Mouse (Mus musculus) midbrain, embryonic 16.5 days (tissue): ENCODE results near the gene Tnnc1. TPM values are rescaled to one million over a fixed set of nuclear protein-coding genes. Genes with fewer than 3 reads are reported as not detected.

ENCODE experiments used
- ATAC-seq: fragments of 200-750 bp; cut with Nextera tagmentation; 2 replicates; pipeline ENCODE4 v1.8.0; 2017; ENCODE audit warnings: moderate TSS enrichment
- H3K27ac ChIP-seq: fragments of 300-500 bp; sonication (generic); 2 replicates; pipeline ENCODE4 v1.5.1; 2014; ENCODE audit warnings: mild to moderate bottlenecking, low read length, mixed read lengths
- H3K27me3 ChIP-seq: fragments of 300-500 bp; sonication (generic); 2 replicates; pipeline ENCODE4 v1.6.1; 2014; ENCODE audit warnings: low read depth, low read length, mixed read lengths; ENCODE audit not compliant: control insufficient read depth, insufficient read depth
- H3K36me3 ChIP-seq: fragments of 300-500 bp; sonication (generic); 2 replicates; pipeline ENCODE4 v1.6.1; 2014; ENCODE audit warnings: mild to moderate bottlenecking, low read length, moderate library complexity, mixed read lengths; ENCODE audit not compliant: control insufficient read depth, insufficient read depth
- H3K4me1 ChIP-seq: fragments of 300-500 bp; sonication (generic); 2 replicates; pipeline ENCODE4 v1.6.1; 2014; ENCODE audit warnings: mild to moderate bottlenecking, low read length, mixed read lengths; ENCODE audit not compliant: control insufficient read depth, insufficient read depth
- H3K4me2 ChIP-seq: fragments of 300-500 bp; sonication (generic); 2 replicates; pipeline ENCODE4 v1.6.1; 2014; ENCODE audit warnings: mild to moderate bottlenecking, low read length, mixed read lengths
- H3K4me3 ChIP-seq: fragments of 300-500 bp; sonication (generic); 2 replicates; pipeline ENCODE4 v1.5.1; 2014; ENCODE audit warnings: low read depth, mild to moderate bottlenecking, low read length, moderate library complexity, mixed read lengths
- H3K9ac ChIP-seq: fragments of 300-500 bp; sonication (generic); 2 replicates; pipeline ENCODE4 v1.6.1; 2014; ENCODE audit warnings: low read depth, low read length, mixed read lengths
- H3K9me3 ChIP-seq: fragments of 300-500 bp; sonication (generic); replicated peaks from 2 replicates; pipeline ENCODE4 v1.6.1; 2014; ENCODE audit warnings: mild to moderate bottlenecking, low read length, mixed read lengths; ENCODE audit not compliant: control insufficient read depth, poor library complexity, severe bottlenecking
- WGBS: fragments of 180-500 bp; shearing (Covaris S2); extraction: QIAGEN DNeasy Blood & Tissue Kit; methylation state at CpG from one replicate; pipeline ENCODE4 v1.1.7; 2014; 5-methylcytosine and 5-hydroxymethylcytosine counted together
- polyA plus RNA-seq: library from polyadenylated mRNA; unstranded; fragments of >200 nt; fragmentation: Nextera tagmentation; extraction: Ambion mirVana; gene quantifications from 2 replicates; pipeline ENCODE4 v1.2.1, GENCODE M21; 2015

Tnnc1 gene
- polyA plus RNA-seq, 1 experiment from 2014 or later: 2.4 TPM

GRCm38 (mm10) chr14:31251084-31251604 is 43.0 kb downstream of the Tnnc1 start, which contains the start of the genes Phf7 and Bap1:
Gene Phf7, minus strand, starts transcription at chr14:31251317.
Gene Bap1, plus strand, starts transcription at chr14:31251450.
- peak within 1 kb of the TSS; percentile 69 for H3K4me2 ChIP-seq
- H3K4me1 ChIP-seq: peaks cover 19% of the 10 kb centered on the region
- H3K36me3 ChIP-seq: peaks cover 18% of the 10 kb centered on the region
- no peaks in the 10 kb centered on the region for H3K27me3 ChIP-seq
- peak within 1 kb of the TSS; percentile 97 for H3K9ac ChIP-seq
- under 1% methylated on average over 40 of the region's 75 CpGs for WGBS
- ATAC-seq: peak; percentile 89
- peak within 1 kb of the TSS; percentile 90 for H3K4me3 ChIP-seq
- no peaks in the 10 kb centered on the region for H3K9me3 ChIP-seq
- H3K27ac ChIP-seq: peak within 1 kb of the TSS; percentile 95

- peaks cover 19% of the 10 kb centered on the region for H3K4me1 ChIP-seq
- peak overlapping the region; percentile 90 for H3K4me3 ChIP-seq
- no peaks in the 10 kb centered on the region for H3K9me3 ChIP-seq
- WGBS: 2% methylated on average over 18 of the region's 18 CpGs
- H3K36me3 ChIP-seq: peaks cover 23% of the 10 kb centered on the region
- no peaks in the 10 kb centered on the region for H3K27me3 ChIP-seq
- H3K9ac ChIP-seq: peak overlapping the region; percentile 97
- H3K4me2 ChIP-seq: peak overlapping the region; percentile 69
- ATAC-seq: no peak
- peak overlapping the region; percentile 72 for H3K27ac ChIP-seq
These were observed 43.5 kb downstream of the Tnnc1 start for GRCm38 (mm10) chr14:31251626-31252025.

GRCm38 (mm10) chr14:31252091-31252490 is 44.0 kb downstream of the Tnnc1 start:
- H3K4me1 ChIP-seq: peaks cover 19% of the 10 kb centered on the region
- peak overlapping the region; percentile 90 for H3K4me3 ChIP-seq
- peak overlapping the region; percentile 69 for H3K4me2 ChIP-seq
- no peak overlapping the region for H3K27ac ChIP-seq
- H3K9ac ChIP-seq: peak overlapping the region; percentile 97
- no peaks in the 10 kb centered on the region for H3K9me3 ChIP-seq
- 90% methylated on average over 5 of the region's 5 CpGs for WGBS
- no peak for ATAC-seq
- peaks cover 24% of the 10 kb centered on the region for H3K36me3 ChIP-seq
- H3K27me3 ChIP-seq: no peaks in the 10 kb centered on the region

GRCm38 (mm10) chr14:31258476-31259050 is 50.5 kb downstream of the Tnnc1 start:
- Histone ChIP-seq H3K4me1 (no peaks in the 10 kb centered on the region), H3K9ac (no peak overlapping the region), H3K27ac (no peak overlapping the region), H3K9me3 (no peaks in the 10 kb centered on the region), H3K4me3 (no peak overlapping the region), H3K27me3 (no peaks in the 10 kb centered on the region), H3K36me3 (peaks cover 60% of the 10 kb centered on the region), H3K4me2 (no peak overlapping the region)
- no peak for ATAC-seq
- 93% methylated on average over 14 of the region's 14 CpGs for WGBS

- Histone ChIP-seq H3K4me2 (no peak overlapping the region), H3K4me1 (no peaks in the 10 kb centered on the region), H3K9ac (no peak overlapping the region), H3K27me3 (no peaks in the 10 kb centered on the region), H3K4me3 (no peak overlapping the region), H3K27ac (no peak overlapping the region), H3K36me3 (peaks cover 49% of the 10 kb centered on the region), H3K9me3 (no peaks in the 10 kb centered on the region)
- WGBS: 96% methylated on average over 4 of the region's 4 CpGs
- ATAC-seq: no peak
These were observed 52.3 kb downstream of the Tnnc1 start for GRCm38 (mm10) chr14:31260374-31260773.

GRCm38 (mm10) chr14:31260932-31261331 is 52.8 kb downstream of the Tnnc1 start:
- Histone ChIP-seq H3K36me3 (peaks cover 46% of the 10 kb centered on the region), H3K4me2 (no peak overlapping the region), H3K27me3 (no peaks in the 10 kb centered on the region), H3K4me1 (no peaks in the 10 kb centered on the region), H3K27ac (no peak overlapping the region), H3K9me3 (no peaks in the 10 kb centered on the region), H3K9ac (no peak overlapping the region), H3K4me3 (no peak overlapping the region)
- ATAC-seq: no peak
- 97% methylated on average over 9 of the region's 9 CpGs for WGBS

Other genes with a start within 250 kb of the Tnnc1 start
- gene Glt8d1, start 206.9 kb upstream of the Tnnc1 start, polyA plus RNA-seq: 60.5 and 63.9 TPM in 2 replicates
- gene Spcs1, start 206.6 kb upstream of the Tnnc1 start, polyA plus RNA-seq: 329 and 337 TPM in 2 replicates
- gene Pbrm1, start 189.2 kb upstream of the Tnnc1 start, polyA plus RNA-seq: 118 and 128 TPM in 2 replicates
- 46.4 and 49.3 TPM in 2 replicates for gene Gnl3, start 189.2 kb upstream of the Tnnc1 start, polyA plus RNA-seq
- gene Smim4, start 79.4 kb upstream of the Tnnc1 start, polyA plus RNA-seq: 38.4 and 57.0 TPM in 2 replicates
- gene Nt5dc2, start 77.3 kb upstream of the Tnnc1 start, polyA plus RNA-seq: 170 and 199 TPM in 2 replicates
- gene Stab1, start 39.7 kb upstream of the Tnnc1 start, polyA plus RNA-seq: 11.2 and 15.4 TPM in 2 replicates
- 354 and 388 TPM in 2 replicates for gene Nisch, start 8.6 kb downstream of the Tnnc1 start, polyA plus RNA-seq
- gene Sema3g, start 9.5 kb downstream of the Tnnc1 start, polyA plus RNA-seq: 0.46 and 0.61 TPM in 2 replicates
- gene Phf7, start 43.0 kb downstream of the Tnnc1 start, polyA plus RNA-seq: 10.2 and 10.8 TPM in 2 replicates
- gene Bap1, start 43.1 kb downstream of the Tnnc1 start, polyA plus RNA-seq: 116 and 125 TPM in 2 replicates
- gene Dnah1, start 115.6 kb downstream of the Tnnc1 start, polyA plus RNA-seq: 4.9 TPM in 2 replicates
- 88.8 and 94.5 TPM in 2 replicates for gene Capn7, start 128.3 kb downstream of the Tnnc1 start, polyA plus RNA-seq
- 156 and 158 TPM in 2 replicates for gene Sh3bp5, start 227.8 kb downstream of the Tnnc1 start, polyA plus RNA-seq